Mouse (Mus musculus): ENCODE results near the gene Gramd4.

DNA sequence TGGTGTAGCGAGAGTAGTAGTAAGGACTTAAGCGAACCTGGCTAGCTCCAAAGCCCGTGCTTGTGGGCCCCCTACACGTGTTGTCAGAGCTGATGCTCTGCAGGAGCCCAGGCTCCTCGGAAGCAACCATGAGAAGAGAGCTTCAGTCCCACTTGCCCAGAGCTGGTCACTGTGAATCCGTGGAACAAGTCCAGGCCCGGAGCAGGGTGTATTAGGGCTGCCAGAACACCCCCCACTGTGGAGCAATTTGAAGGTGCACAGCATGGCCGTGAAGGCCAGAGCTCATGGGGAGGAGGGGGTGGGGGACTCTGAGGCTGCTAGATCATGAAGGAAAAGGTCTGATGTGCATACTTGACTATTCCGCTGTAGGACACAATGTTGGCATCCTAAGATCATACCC is 44.1 kb downstream of the Gramd4 start:
- no peak for TF ChIP-seq CTCF (IDR thresholded peaks at IDR 0.05; ENCODE audit: low read depth, low read length)
- no peak for TF ChIP-seq GATA2 (IDR thresholded peaks at IDR 0.05; ENCODE audit: borderline replicate concordance, low read depth, low read length)
- no peak for TF ChIP-seq GATA1 (IDR thresholded peaks at IDR 0.05; ENCODE audit: borderline replicate concordance, low read length)
- TF ChIP-seq TAL1 (conservative IDR thresholded peaks at IDR 0.05; ENCODE audit: low read depth, low read length), result no peak

Data from G1E (cell line).